Mouse (Mus musculus) common myeloid progenitor, adult 5-6 weeks (primary cell): ENCODE measurements around the gene Ifitm1. TPM values are rescaled to one million over a fixed set of nuclear protein-coding genes. Genes with fewer than 3 reads are reported as not detected.
"Not testable (repeated sequence)": the region's sequence is repeated elsewhere in the genome, so short reads cannot be mapped to it uniquely, and the experiment has no call there.

Experiments used
- ATAC-seq: replicated peaks from 2 replicates; pipeline ENCODE4 v1.8.0; 2016; ENCODE audit warnings: low read depth, mild to moderate bottlenecking, moderate TSS enrichment, inconsistent platforms; ENCODE audit not compliant: poor library complexity, severe bottlenecking
- total RNA-seq: library from RNA; stranded (forward); fragments of 200-1000, 187-1606 nt; gene quantifications from 2 replicates; pipeline ENCODE4 v1.2.3, GENCODE M21; 2017

The Ifitm1 gene
- total RNA-seq, 1 experiment from 2014 or later: 124 TPM

GRCm38 (mm10) chr7:141008938-141009660, 42.1 kb downstream of the Ifitm1 start:
- ATAC-seq: peak; percentile 74

- no peak for ATAC-seq
Observed at GRCm38 (mm10) chr7:141009665-141010064, 42.6 kb downstream of the Ifitm1 start.

- 0 out of 2 replicates have a peak, but pooled peaks have one; percentile 5 for ATAC-seq
Observed at GRCm38 (mm10) chr7:141010593-141010992, 43.6 kb downstream of the Ifitm1 start, which contains the start of gene Ifitm3. TSS of gene Ifitm3 (minus strand) at chr7:141010770.

- no peak for ATAC-seq
Observed at GRCm38 (mm10) chr7:141011238-141011770, 44.3 kb downstream of the Ifitm1 start.

- ATAC-seq: peak; percentile 85
Observed at GRCm38 (mm10) chr7:141016707-141017697, 50.0 kb downstream of the Ifitm1 start.

GRCm38 (mm10) chr7:141017824-141018223, 50.8 kb downstream of the Ifitm1 start, which contains the start of gene Ifitm6:
TSS of gene Ifitm6 (minus strand) at chr7:141017924.
- not testable (repeated sequence) for ATAC-seq

GRCm38 (mm10) chr7:141019028-141019427, 52.0 kb downstream of the Ifitm1 start:
- no peak for ATAC-seq

Other genes starting within 250 kb of the Ifitm1 start
- not detected in 2 replicates for gene Cyp2e1, start 203.5 kb upstream of the Ifitm1 start, total RNA-seq
- gene Syce1, start 179.4 kb upstream of the Ifitm1 start, total RNA-seq: 0.15 and 0.23 TPM in 2 replicates
- 1.5 and 3.0 TPM in 2 replicates for gene Zfp941, start 145.0 kb upstream of the Ifitm1 start, total RNA-seq
- gene Urah, start 132.2 kb upstream of the Ifitm1 start, total RNA-seq: not detected in 2 replicates
- not detected in 2 replicates for gene Scgb1c1, start 121.7 kb upstream of the Ifitm1 start, total RNA-seq
- gene Odf3, start 119.4 kb upstream of the Ifitm1 start, total RNA-seq: not detected in 2 replicates
- 0.50 TPM in 1 of 2 replicates, not detected in the other for gene Gm45785, start 110.9 kb upstream of the Ifitm1 start, total RNA-seq
- gene Ric8a, start 110.3 kb upstream of the Ifitm1 start, total RNA-seq: 36.0 and 38.0 TPM in 2 replicates
- gene Bet1l, start 109.6 kb upstream of the Ifitm1 start, total RNA-seq: 13.8 and 24.0 TPM in 2 replicates
- 182 and 184 TPM in 2 replicates for gene Psmd13, start 85.3 kb upstream of the Ifitm1 start, total RNA-seq
- gene Sirt3, start 84.9 kb upstream of the Ifitm1 start, total RNA-seq: 34.3 and 38.6 TPM in 2 replicates
- not detected in 2 replicates for gene Cox8b, start 66.8 kb upstream of the Ifitm1 start, total RNA-seq
- gene Nlrp6, start 46.3 kb upstream of the Ifitm1 start, total RNA-seq: 0.18 and 0.49 TPM in 2 replicates
- 8.0 and 12.1 TPM in 2 replicates for gene Pgghg, start 25.8 kb upstream of the Ifitm1 start, total RNA-seq
- gene Ifitm5, start 16.9 kb upstream of the Ifitm1 start, total RNA-seq: not detected in 2 replicates
- 0.96 TPM in 1 of 2 replicates, not detected in the other for gene Gm45717, start 11.3 kb upstream of the Ifitm1 start, total RNA-seq
- gene Ifitm2, start 11.2 kb upstream of the Ifitm1 start, total RNA-seq: 275 and 332 TPM in 2 replicates
- gene Ifitm3, start 43.5 kb downstream of the Ifitm1 start, total RNA-seq: 143 and 146 TPM in 2 replicates
- gene Ifitm6, start 50.7 kb downstream of the Ifitm1 start, total RNA-seq: 8.2 TPM in 1 of 2 replicates, not detected in the other
- gene Gm17387, start 61.9 kb downstream of the Ifitm1 start, total RNA-seq: not detected in 2 replicates
- gene B4galnt4, start 93.9 kb downstream of the Ifitm1 start, total RNA-seq: 0.19 and 0.82 TPM in 2 replicates
- 0.19 and 3.4 TPM in 2 replicates for gene Pkp3, start 111.0 kb downstream of the Ifitm1 start, total RNA-seq
- gene Sigirr, start 133.4 kb downstream of the Ifitm1 start, total RNA-seq: 17.7 and 26.1 TPM in 2 replicates
- not detected in 2 replicates for gene Ano9, start 150.6 kb downstream of the Ifitm1 start, total RNA-seq
- 12.8 and 16.6 TPM in 2 replicates for gene Ptdss2, start 155.2 kb downstream of the Ifitm1 start, total RNA-seq
- 42.0 and 54.6 TPM in 2 replicates for gene Rnh1, start 205.6 kb downstream of the Ifitm1 start, total RNA-seq
- 23.5 and 36.8 TPM in 2 replicates for gene Hras, start 226.8 kb downstream of the Ifitm1 start, total RNA-seq
- 1.2 TPM in 2 replicates for gene Lrrc56, start 226.9 kb downstream of the Ifitm1 start, total RNA-seq
- gene Lmntd2, start 246.9 kb downstream of the Ifitm1 start, total RNA-seq: 0.32 and 1.2 TPM in 2 replicates
- 1.8 and 5.9 TPM in 2 replicates for gene Rassf7, start 248.6 kb downstream of the Ifitm1 start, total RNA-seq